Mouse (Mus musculus) heart, embryonic 12.5 days (tissue): Measurements from ENCODE around the gene Med12. TPM values are rescaled to one million over a fixed set of nuclear protein-coding genes. Genes with fewer than 3 reads are reported as not detected.

ENCODE experiments used
- ATAC-seq: fragments of 200-750 bp; cut with Nextera tagmentation; 2 replicates; pipeline ENCODE4 v1.8.0; 2017; ENCODE audit warnings: moderate TSS enrichment, moderate library complexity; ENCODE audit not compliant: insufficient number of reproducible peaks, low FRiP score
- H3K27ac ChIP-seq: fragments of 300-500 bp; sonication (generic); 2 replicates; pipeline ENCODE4 v1.5.1; 2016; ENCODE audit warnings: mild to moderate bottlenecking, moderate library complexity; ENCODE audit not compliant: poor library complexity, severe bottlenecking
- H3K27me3 ChIP-seq: fragments of 300-500 bp; sonication (generic); replicated peaks from 2 replicates; pipeline ENCODE4 v1.6.1; 2016; ENCODE audit warnings: mild to moderate bottlenecking, moderate library complexity
- H3K36me3 ChIP-seq: fragments of 300-500 bp; sonication (generic); 2 replicates; pipeline ENCODE4 v1.6.1; 2016; ENCODE audit warnings: mild to moderate bottlenecking, moderate library complexity
- H3K4me1 ChIP-seq: fragments of 300-500 bp; sonication (generic); replicated peaks from 2 replicates; pipeline ENCODE4 v1.6.1; 2016; ENCODE audit warnings: mild to moderate bottlenecking
- H3K4me2 ChIP-seq: fragments of 300-500 bp; sonication (generic); 2 replicates; pipeline ENCODE4 v1.6.1; 2016; ENCODE audit warnings: mild to moderate bottlenecking, moderate library complexity
- H3K4me3 ChIP-seq: fragments of 300-500 bp; sonication (generic); 2 replicates; pipeline ENCODE4 v1.5.1; 2016; ENCODE audit warnings: mild to moderate bottlenecking
- H3K9ac ChIP-seq: fragments of 300-500 bp; sonication (generic); 2 replicates; pipeline ENCODE4 v1.6.1; 2016; ENCODE audit warnings: mild to moderate bottlenecking, moderate library complexity
- H3K9me3 ChIP-seq: fragments of 300-500 bp; sonication (generic); replicated peaks from 2 replicates; pipeline ENCODE4 v1.6.1; 2016; ENCODE audit warnings: mild to moderate bottlenecking, moderate library complexity
- WGBS: fragments of 180-500 bp; shearing (Covaris S2); methylation state at CpG from one replicate; pipeline ENCODE4 v1.1.7; 2016; 5-methylcytosine and 5-hydroxymethylcytosine counted together
- polyA plus RNA-seq: library from polyadenylated mRNA; unstranded; fragments of >200 nt; fragmentation: Nextera tagmentation; extraction: Ambion mirVana; gene quantifications from 2 replicates; pipeline ENCODE4 v1.2.1, GENCODE M21; 2016

Med12 gene
- 30.5 and 30.7 TPM in 2 replicates for polyA plus RNA-seq

DNA sequence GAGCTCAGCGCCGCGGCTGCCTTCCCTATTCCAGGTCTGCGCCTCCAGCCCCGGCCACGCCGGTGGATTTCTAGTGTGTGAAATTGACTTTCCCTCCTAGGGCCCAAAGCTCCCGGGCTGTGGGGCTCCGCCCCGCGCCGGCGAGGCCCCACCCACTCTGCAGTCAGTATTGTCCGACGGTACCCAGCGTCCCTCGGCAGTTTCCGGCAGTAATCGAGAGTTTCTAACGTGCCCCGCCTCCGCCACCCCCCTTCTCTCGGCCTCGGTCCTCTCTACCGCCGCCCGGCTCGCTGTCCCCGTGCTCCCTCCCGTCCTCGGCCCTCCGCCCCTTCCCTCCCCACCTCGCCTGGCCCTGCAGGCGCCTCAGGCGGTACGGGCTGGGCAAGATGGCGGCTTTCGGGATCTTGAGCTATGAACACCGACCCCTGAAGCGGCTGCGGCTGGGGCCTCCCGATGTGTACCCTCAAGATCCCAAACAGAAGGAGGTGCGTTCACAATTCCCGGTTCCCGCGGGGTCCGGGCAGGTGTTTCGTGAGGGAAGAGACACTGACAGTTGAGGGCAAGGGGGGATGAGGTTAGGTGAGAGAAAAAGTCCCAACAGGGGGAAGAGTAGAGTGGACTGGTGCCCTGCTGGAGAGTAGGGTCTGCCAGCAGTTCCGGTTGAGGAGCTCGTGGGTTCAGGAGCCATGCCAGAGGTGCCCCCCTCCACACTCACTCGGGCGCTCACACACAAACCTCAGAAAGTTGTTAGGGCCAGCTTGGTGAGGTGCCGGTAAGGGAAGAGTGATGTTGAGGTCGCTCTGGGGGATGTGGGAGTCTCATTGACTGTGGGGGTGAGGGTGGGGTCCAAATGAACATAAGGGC is at the start of gene Med12:
Gene Med12 (plus strand): TSS at position 156 of the 864 bp plus-strand sequence.
- WGBS: 12% methylated on average over 54 of the region's 54 CpGs
- peak within 1 kb of the TSS; percentile 62 for H3K4me2 ChIP-seq
- peak within 1 kb of the TSS; percentile 77 for H3K27ac ChIP-seq
- no peaks in the 10 kb centered on the region for H3K27me3 ChIP-seq
- peak within 1 kb of the TSS; percentile 71 for H3K4me3 ChIP-seq
- peaks cover 8% of the 10 kb centered on the region; the same call in 1 of the 2 replicates for H3K4me1 ChIP-seq
- peaks cover 36% of the 10 kb centered on the region for H3K36me3 ChIP-seq
- H3K9me3 ChIP-seq: no peaks in the 10 kb centered on the region
- ATAC-seq: peak; percentile 97
- peak within 1 kb of the TSS; percentile 89 for H3K9ac ChIP-seq

DNA sequence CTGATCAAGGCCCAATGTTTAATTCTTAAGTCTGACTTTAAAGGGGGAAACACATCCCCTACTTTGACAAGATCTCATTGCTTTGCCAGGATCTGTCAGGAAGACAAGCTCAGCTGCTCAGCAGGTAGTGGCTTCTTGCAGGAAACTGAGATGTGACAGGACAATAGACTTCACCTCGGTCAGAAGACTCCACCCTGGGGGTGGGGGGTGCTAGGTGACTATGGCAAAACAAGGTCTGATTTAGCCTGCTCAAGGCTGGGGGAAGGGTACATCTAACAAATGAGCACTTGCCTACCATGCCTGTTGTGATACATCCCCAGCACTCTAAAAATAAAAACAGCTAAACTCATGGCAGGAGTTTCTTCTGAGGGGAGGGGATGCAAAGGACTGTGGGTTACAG is 28.8 kb upstream of the Med12 start:
- Histone ChIP-seq H3K4me3 (no peak overlapping the region), H3K4me2 (no peak overlapping the region), H3K9ac (no peak overlapping the region), H3K27ac (no peak overlapping the region), H3K4me1 (no peaks in the 10 kb centered on the region), H3K27me3 (0 out of 2 replicates have a peak, but pooled peaks cover 3% of the 10 kb centered on the region), H3K9me3 (no peaks in the 10 kb centered on the region), H3K36me3 (no peaks in the 10 kb centered on the region)
- WGBS: 17% methylated on average over 1 of the region's 1 CpGs
- no peak for ATAC-seq

DNA sequence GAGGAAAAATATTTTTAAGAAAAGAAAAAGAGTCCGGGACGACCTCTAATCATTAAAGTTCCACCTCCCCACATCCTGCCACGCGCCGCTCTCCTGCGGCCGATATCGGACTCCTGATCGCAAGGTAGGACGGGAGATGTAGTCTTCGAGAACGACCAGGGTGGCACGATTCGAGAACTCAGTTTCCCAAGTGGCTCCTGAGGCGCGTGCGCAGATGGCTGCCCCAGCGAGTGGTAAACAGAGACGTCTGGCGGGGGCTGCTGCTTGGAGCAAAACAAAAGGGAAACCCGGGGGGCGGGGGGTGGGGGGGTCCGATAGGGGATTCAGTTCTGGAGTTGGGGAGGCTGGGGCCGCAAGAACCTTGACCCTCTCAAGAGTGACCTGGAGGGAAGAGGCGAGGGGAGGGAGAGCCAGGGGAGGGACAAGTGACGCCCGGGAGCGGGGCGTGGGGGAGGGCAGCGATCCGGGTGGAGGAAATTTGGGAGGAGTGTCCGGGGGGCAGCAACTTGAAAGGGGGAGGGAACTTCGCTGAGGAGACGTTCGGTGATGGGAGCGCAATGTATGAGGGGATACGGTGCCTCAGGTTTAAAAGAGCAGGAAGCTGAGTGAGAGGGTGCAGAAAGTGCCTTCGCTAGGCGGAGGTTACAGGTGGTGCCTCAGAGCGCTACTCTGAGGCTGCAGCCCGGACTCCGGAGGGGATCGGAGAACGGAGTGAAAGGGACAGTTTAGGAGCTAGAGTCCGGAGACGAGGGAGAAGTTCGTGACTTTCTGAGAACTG is 19.7 kb upstream of the Med12 start, which contains the start of gene Foxo4:
Gene Foxo4 (plus strand): TSS at position 577 of the 778 bp plus-strand sequence.
- peak within 1 kb of the TSS; percentile 73 for H3K27ac ChIP-seq
- H3K9me3 ChIP-seq: no peaks in the 10 kb centered on the region
- 0 out of 2 replicates have a peak, but pooled peaks cover 3% of the 10 kb centered on the region for H3K4me1 ChIP-seq
- peak within 1 kb of the TSS; percentile 60 for H3K4me3 ChIP-seq
- 0 out of 2 replicates have a peak, but pooled peaks cover 5% of the 10 kb centered on the region for H3K27me3 ChIP-seq
- peaks cover 12% of the 10 kb centered on the region for H3K36me3 ChIP-seq
- H3K9ac ChIP-seq: peak within 1 kb of the TSS; percentile 73
- peak; percentile 90 for ATAC-seq
- 19% methylated on average over 47 of the region's 47 CpGs for WGBS
- H3K4me2 ChIP-seq: peak within 1 kb of the TSS; percentile 77

DNA sequence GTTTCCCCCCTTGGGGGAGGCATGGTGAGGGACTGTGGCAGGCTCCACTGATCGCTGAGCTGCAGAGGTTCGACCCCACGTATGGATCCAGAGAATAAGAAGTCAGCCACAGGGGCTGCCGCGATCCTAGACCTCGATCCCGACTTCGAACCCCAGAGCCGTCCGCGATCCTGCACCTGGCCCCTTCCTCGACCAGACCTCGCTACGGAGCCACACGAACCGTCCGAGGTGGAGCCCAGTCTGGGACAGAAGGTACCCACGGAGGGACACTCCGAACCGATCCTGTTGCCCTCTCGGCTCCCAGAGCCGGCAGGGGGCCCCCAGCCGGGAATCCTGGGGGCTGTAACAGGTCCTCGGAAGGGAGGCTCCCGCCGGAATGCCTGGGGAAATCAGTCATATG is 19.1 kb upstream of the Med12 start:
- Histone ChIP-seq H3K27me3 (0 out of 2 replicates have a peak, but pooled peaks cover 5% of the 10 kb centered on the region), H3K36me3 (peaks cover 12% of the 10 kb centered on the region), H3K9me3 (no peaks in the 10 kb centered on the region), H3K4me2 (peak overlapping the region; percentile 77), H3K4me1 (0 out of 2 replicates have a peak, but pooled peaks cover 3% of the 10 kb centered on the region), H3K4me3 (peak overlapping the region; percentile 60), H3K27ac (peak overlapping the region; percentile 73), H3K9ac (peak overlapping the region; percentile 73)
- WGBS: 22% methylated on average over 26 of the region's 26 CpGs
- peak; percentile 29 for ATAC-seq

DNA sequence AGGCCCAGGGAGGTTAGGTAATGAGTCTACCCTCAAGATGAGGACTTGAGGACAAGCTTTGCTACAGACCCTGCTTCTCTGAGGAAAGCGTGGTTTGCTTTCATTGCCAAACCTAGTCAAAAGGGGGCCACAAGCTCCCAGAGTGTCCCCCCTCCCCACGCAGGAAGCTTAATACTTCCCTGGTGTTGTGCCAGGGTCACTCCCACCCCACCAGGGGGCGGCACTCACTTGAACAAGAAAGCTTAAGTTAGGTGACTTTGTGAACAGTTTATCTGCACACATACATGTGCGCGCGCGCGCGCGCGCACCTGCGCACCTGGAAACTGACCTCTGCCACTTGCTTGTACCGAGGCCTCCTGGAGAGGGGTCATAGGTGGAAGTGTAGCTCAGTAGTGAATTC is 17.2 kb upstream of the Med12 start:
- peaks cover 17% of the 10 kb centered on the region; the same call in 1 of the 2 replicates for H3K4me1 ChIP-seq
- peak overlapping the region; percentile 77 for H3K4me2 ChIP-seq
- no peak overlapping the region for H3K4me3 ChIP-seq
- 0 out of 2 replicates have a peak, but pooled peaks cover 5% of the 10 kb centered on the region for H3K27me3 ChIP-seq
- ATAC-seq: no peak
- no peaks in the 10 kb centered on the region for H3K9me3 ChIP-seq
- H3K36me3 ChIP-seq: peaks cover 12% of the 10 kb centered on the region
- no peak overlapping the region for H3K27ac ChIP-seq
- no peak overlapping the region for H3K9ac ChIP-seq
- 77% methylated on average over 13 of the region's 13 CpGs for WGBS

DNA sequence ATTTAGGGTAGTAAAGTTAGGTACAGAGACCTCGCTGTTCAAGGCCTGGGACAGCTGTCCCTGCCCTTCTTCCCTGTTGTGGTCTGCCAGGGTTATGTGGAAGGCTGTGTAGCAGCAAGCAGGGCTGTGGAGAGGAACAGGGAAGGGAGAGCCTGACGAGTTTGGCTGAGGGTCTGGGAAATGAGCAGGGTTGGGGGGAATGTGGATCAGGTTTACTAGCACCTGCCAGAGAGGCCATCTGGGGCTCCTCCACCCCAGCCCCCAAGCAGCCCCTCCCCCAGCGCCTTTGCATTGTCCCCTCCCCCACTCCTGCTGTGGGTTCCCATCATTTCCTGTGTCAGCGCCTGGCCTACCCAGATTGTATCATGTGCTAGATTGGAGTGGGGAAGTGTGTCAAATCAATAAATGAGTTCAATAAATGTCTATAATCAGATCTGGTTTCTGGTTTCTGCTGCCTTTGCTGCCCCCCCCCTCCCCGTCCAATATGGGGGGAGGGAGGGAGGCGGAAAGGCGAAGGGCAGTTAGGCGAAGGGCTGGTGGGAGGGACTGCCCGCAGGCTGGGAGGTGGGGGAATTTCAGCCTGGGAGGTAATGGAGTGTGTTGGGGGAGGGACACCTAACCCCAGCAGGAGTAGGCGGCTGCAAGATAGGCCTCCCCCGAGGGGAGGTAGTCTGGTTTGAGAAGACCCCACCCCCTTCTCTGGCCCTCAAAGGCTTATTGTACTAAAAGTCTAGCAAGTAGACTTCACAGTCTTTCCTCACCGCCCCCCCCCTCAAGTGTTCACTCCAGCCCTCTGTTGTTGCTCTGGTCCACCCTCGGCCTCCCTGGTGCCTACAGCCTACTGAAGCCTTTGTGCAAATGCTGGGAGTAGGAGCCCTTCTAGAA is 13.1 kb upstream of the Med12 start:
- Histone ChIP-seq H3K9ac (0 out of 2 replicates have a peak overlapping the region, but pooled peaks have one; percentile 20), H3K4me3 (no peak overlapping the region), H3K27me3 (0 out of 2 replicates have a peak, but pooled peaks cover 5% of the 10 kb centered on the region), H3K27ac (peak overlapping the region; percentile 70), H3K4me1 (peaks cover 20% of the 10 kb centered on the region; the same call in 1 of the 2 replicates), H3K36me3 (peaks cover 12% of the 10 kb centered on the region), H3K9me3 (no peaks in the 10 kb centered on the region), H3K4me2 (peak overlapping the region; percentile 21)
- WGBS: 23% methylated on average over 12 of the region's 13 CpGs
- peak; percentile 60; the same call in 1 of the 2 replicates for ATAC-seq

DNA sequence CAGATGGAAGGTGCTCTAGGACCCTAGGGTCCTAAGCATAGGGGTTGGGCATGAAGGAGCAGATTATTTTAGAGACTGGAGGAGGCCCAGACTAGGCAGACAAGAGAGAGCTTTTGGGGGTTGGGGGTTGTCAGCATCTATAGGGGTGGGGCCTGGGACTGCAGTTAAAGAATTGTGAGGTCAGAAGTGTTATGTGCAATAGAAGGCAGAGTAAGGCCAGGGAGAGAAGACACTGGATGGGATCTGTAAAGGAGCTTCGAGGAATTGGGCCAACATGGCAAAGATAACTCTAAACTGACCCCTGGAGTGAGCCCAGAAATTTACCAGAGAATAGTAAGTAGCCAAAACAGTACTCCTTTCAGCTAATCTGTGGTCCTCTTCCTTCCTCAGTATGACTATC is 9.9 kb upstream of the Med12 start, which contains the start of gene Gm614:
Gene Gm614 (minus strand): TSS at position 101 of the 400 bp plus-strand sequence.
- WGBS: 77% methylated on average over 1 of the region's 1 CpGs
- no peak within 1 kb of the TSS for H3K27ac ChIP-seq
- no peak for ATAC-seq

DNA sequence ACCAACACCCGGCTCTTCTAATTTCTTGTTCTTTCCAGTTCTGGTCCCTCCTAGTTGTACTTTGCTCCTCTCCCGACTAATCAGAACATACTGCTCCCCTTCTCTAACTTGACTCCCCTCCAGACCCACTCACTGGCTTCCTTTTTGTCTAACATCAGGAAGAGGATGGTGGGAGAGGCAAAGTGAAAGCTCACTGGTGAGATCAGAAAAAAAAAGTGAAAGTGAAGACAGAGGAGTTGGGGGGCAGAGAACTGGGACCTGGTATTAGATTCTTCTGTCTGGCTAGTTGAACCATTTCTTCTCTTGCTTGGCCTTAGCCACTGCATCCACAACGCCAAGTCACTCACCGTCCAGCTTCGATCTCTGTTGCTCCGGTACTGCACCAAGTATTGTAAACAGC is 7.2 kb upstream of the Med12 start:
- H3K4me3 ChIP-seq: no peak overlapping the region
- no peak overlapping the region for H3K27ac ChIP-seq
- peaks cover 18% of the 10 kb centered on the region for H3K4me1 ChIP-seq
- H3K27me3 ChIP-seq: no peaks in the 10 kb centered on the region; the same call in 1 of the 2 replicates
- no peak for ATAC-seq
- no peaks in the 10 kb centered on the region for H3K36me3 ChIP-seq
- H3K4me2 ChIP-seq: no peak overlapping the region
- 93% methylated on average over 6 of the region's 6 CpGs for WGBS
- H3K9me3 ChIP-seq: no peaks in the 10 kb centered on the region
- no peak overlapping the region for H3K9ac ChIP-seq

More for the DNA sequence above, 9.9 kb upstream of the Med12 start, which contains the start of gene Gm614:
- Histone ChIP-seq H3K36me3 (peaks cover 1% of the 10 kb centered on the region; the same call in 1 of the 2 replicates), H3K27me3 (no peaks in the 10 kb centered on the region; the same call in 1 of the 2 replicates), H3K4me2 (no peak within 1 kb of the TSS), H3K9me3 (no peaks in the 10 kb centered on the region), H3K4me1 (peaks cover 31% of the 10 kb centered on the region), H3K9ac (no peak within 1 kb of the TSS), H3K4me3 (no peak within 1 kb of the TSS)

DNA sequence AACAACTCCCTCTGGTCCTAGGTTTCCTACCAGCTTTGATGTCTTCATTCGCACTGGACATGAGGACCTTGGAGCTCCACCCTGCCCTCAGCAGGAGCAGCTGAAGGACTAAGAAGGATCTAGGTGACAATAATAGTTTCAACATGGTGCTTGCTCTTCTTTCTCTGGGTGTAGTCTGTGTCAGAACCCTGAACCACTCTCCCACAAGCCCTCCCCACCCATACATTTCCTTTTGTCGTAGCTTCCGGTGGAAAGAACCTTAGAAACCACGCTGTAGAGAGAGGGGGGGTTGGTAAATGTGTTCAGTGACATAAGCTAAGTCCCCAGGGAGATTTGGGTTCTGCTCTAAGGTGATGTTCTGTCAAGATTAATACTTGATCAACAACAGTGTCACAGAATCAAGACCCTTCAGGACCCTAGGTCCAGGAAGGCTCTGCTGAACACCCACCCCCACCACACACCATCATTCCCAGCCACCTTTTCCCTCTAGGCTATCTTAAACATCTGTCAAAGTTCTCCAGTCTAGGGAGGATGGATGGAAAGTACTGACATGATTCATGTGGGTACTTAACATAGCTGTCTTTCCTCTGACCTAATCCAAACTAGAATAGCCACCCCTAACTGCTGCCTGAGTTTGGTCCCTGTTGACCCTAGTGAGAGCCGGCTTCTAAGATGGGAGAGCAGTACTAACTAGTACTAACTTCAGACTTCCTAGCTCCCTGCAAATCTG is 5.6 kb upstream of the Med12 start, which contains the start of gene Il2rg:
Gene Il2rg (minus strand): TSS at position 231 of the 730 bp plus-strand sequence.
- no peak within 1 kb of the TSS for H3K4me3 ChIP-seq
- 52% methylated on average over 5 of the region's 5 CpGs for WGBS

More for the DNA sequence above, 5.6 kb upstream of the Med12 start, which contains the start of gene Il2rg:
- Histone ChIP-seq H3K9me3 (no peaks in the 10 kb centered on the region), H3K4me1 (peaks cover 18% of the 10 kb centered on the region), H3K4me2 (peak within 1 kb of the TSS; percentile 29; the same call in 1 of the 2 replicates), H3K9ac (no peak within 1 kb of the TSS), H3K27ac (no peak within 1 kb of the TSS), H3K27me3 (no peaks in the 10 kb centered on the region; the same call in 1 of the 2 replicates), H3K36me3 (no peaks in the 10 kb centered on the region)
- ATAC-seq: no peak
